Mouse (Mus musculus) small intestine, adult 10 weeks (tissue): ENCODE results near the gene Pcx. TPM values are rescaled to one million over a fixed set of nuclear protein-coding genes. Genes with fewer than 3 reads are reported as not detected.

Source experiments
- polyA plus RNA-seq: library from polyadenylated mRNA; stranded (reverse); fragments of 350-450 nt; fragmentation: Illumina TruSeq; extraction: RNeasy Lipid Tissue Mini Kit (QIAGEN cat#74804); gene quantifications from one replicate; pipeline ENCODE4 v1.2.3, GENCODE M21; 2014; ENCODE audit warnings: low replicate concordance

Gene Pcx
- 0.22 TPM for polyA plus RNA-seq

DNA sequence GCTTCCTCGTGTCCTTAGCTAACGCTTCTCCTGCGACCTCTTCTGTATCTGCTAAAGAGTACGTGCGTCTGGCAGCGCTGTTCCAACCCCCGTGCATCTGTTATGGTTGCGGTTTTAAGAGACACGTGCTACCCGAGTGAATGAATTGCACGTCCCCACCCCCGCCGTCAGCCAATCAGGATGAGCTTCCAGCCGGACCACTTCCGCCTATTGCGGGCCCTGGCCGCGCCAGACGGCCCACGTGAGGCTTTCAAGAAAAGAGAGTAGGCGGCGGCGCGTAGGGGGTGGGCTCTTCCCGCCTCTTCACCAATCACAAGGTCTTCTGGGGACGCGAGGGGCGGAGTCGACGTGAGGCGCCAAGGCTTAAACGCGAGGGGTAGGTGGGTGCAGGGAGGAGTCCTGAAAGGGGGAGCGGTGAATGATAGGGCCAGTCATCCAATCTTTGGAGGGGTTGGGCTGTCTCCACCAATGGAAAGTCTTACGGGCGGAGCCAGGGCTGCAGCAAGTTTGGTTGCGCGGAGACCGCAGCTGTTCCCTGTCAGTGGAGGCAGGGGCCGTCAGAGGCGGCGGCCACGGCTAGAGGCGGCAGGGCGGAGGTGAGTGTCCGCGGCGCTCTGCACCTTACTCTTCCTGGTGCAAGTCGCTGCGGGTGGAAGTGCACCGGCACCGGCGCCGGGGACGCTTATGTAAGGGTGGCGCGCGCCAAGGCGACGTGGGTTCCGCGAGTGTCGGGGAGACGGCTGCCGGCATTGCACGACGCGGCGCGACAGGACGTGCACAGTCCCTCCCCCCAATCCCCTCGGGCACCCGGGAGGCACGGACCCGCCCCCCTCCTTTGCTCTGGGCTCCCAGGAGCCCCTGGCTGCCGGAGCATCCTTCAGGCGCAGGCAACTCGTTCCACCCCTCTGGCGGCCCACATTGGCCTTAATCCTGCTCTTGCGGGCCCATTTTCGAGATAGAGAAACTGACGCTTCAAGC lies at the start of gene Pcx:
Gene Pcx, plus strand, starts transcription at position 487 of the 978 bp plus-strand sequence.

DNA sequence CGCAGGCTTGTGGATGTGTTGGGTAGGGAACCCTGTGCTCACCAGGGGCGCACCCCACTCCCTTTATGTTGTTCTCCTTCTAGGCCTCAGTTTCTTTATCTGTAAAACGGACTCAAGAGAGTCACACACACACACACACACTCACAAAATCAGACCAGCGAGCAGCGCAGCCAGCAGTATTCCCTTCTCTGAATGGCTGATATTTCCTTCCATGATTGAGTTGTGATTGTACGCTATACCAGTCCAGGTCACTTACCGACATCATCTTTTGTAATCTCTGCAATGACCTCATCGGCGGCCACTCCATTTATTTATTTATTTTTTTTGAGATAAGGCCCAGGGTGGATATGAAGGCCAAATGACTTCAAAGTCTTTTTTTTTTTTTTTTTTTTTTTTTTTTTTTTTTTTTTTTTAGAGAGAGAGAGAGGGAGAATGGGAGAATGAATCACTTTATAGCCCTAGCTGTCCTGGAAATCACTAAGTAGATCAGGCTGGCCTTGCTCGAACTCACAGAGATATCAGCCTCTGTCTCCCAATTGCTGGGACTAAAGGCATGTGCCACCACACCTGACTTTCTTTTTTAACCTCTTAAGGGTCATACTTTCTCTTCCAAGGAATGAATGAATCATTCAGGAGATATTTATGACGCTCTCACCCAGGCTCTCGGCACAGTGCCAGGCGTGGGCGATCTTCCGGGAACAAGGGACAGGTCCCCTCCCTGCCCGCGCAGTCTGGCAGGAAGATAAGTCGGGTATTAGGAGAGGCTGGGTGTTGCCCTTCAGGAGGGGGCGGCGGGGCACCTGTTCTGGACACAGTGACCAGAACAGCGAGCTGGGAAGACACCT lies 32.7 kb upstream of the Pcx start, which contains the start of gene Syt12:
Gene Syt12, minus strand, starts transcription at position 103 of the 845 bp plus-strand sequence.

DNA sequence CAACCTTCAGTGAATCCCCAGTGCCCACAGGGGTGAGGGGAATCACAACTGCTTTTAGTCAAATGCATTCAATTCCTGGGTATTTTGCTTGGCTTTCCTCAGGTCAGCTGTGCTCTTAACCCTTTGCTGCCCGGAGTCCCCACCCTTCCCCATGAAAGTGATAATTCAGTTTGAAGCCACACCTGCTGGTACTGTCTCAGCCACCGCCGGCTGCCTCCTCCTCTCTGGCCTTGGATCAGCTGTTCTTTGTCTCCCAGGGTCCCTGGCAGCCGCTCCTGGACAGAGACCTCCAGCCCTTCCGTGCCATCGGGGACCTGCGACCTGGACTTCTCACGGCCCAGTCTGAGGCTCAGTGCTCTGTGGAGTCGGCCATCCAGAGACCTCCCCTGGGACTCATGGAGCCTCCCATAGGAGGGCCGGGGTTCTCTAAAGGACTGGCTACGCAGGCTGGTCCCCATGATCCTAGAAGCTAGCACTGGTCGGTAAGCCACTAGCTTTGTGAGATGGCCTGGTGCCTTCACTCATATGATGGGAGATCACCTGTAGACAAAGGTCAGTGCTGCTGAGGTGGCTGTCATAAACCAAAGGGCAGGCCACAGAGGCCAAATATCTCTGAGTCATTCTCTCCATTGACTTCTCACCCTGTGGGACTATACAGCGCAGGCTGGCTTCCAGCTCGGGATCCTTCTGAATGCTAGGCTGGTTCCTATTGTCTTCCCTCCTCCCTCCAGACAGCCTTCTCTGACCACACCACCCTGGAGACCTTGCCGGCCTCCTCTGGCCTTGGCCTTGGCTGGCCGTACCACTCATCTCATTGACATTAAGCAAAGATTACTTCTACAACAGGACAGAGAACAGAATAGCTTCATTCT lies 12.0 kb upstream of the Pcx start, which contains the start of gene 2010003K11Rik:
Gene 2010003K11Rik, minus strand, starts transcription at position 522 of the 872 bp plus-strand sequence.

DNA sequence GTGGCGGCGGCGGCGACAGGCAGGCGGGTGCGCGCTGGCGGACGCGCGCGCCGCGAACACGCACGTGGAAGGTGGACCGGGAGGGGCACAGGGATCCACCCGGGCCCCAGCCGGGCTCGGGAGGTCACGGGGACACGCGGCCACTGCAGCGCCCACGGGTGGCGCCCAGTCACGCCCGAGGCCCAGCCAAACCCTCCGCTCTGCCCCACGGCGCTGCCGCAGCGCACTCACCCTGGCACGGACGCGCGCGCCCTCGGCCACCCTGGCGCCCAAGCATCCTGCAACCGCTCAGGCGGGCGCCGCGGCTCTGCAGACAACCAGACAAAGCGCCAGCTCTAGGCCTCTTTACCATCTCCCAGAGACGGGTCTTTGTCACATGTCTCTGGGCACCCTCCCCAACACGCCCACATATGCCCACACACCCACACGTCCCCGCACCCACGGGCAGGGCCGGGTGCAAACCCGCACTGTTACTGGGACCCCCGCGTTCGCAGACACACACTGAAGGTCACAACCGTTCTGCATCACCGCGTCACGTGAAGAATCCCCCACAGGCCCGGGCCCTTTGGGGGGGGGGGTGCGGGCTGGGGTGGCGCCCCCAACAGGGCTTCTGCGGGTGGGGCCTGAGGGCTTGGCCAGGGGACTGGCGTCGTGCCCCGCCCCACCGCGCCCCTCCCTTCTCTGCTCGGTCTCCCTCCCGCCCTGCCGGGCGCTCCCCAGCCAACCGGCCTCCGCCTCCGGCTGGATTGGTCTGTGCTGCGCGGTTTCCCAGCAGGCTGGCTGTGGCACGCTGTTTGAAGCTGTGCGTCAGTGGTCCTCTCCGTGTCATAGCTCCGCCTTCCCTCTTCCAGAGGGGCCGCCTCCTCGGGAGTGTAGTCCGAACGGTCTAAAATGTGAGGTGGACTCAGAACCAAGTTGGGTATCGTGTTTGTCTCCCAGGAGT lies 105.2 kb downstream of the Pcx start, which contains the start of gene Lrfn4:
Gene Lrfn4, minus strand, starts transcription at position 517 of the 943 bp plus-strand sequence.

DNA sequence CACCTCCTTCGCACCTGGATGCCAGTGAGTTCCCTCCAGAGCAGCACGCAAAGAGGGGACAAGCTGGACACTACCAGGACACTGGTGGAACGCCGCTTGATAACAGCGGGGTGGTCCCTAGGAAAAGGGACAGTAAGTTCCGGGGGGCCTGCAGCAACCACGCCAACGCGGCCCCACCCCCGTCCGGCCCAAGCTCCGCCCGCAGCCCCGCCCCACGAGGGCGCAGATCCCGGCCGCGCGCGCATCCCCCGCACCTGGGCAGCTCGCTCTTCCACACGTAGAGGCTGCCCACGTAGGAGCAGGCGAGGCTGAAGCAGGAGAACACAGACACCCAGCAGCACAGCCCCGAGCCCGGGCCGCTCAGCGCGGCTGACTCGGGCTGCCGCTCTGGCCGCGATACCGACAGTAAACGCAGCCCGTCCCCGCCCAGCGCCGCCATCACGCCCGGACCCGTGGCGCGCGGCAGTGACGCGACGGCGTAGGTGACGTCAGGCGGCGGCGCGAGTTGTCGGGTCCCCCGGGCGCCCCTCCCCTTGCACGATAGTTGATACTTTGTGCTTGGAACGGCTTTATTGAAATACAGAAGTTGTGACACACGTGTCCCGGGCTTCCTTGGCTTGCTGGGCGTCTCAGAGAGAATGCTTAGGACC lies 115.0 kb downstream of the Pcx start, which contains the start of gene Rce1:
Gene Rce1, minus strand, starts transcription at position 463 of the 650 bp plus-strand sequence.

Other genes starting within 250 kb of the Pcx start
- gene Ssh3, start 241.3 kb upstream of the Pcx start, polyA plus RNA-seq, result 4.9 TPM
- not detected for gene Ankrd13d, start 227.3 kb upstream of the Pcx start, polyA plus RNA-seq
- 13.4 TPM for gene Grk2, start 204.2 kb upstream of the Pcx start, polyA plus RNA-seq
- gene Kdm2a, start 112.2 kb upstream of the Pcx start, polyA plus RNA-seq, result 54.0 TPM
- 3.1 TPM for gene Rhod, start 71.0 kb upstream of the Pcx start, polyA plus RNA-seq
- gene Syt12, start 33.0 kb upstream of the Pcx start, polyA plus RNA-seq, result 0.26 TPM
- 31.7 TPM for gene 2010003K11Rik, start 11.9 kb upstream of the Pcx start, polyA plus RNA-seq
- not detected for gene Lrfn4, start 105.2 kb downstream of the Pcx start, polyA plus RNA-seq
- 1.3 TPM for gene Rce1, start 115.2 kb downstream of the Pcx start, polyA plus RNA-seq
- gene Gm960, start 188.2 kb downstream of the Pcx start, polyA plus RNA-seq, result not detected
- not detected for gene Sptbn2, start 200.7 kb downstream of the Pcx start, polyA plus RNA-seq
- gene Rbm4b, start 246.0 kb downstream of the Pcx start, polyA plus RNA-seq, result 6.2 TPM